Mouse (Mus musculus) lung, adult 2 months (tissue): ENCODE measurements around the gene Wdr95.

Experiments
- CTCF ChIP-seq: fragments of 200-500 bp; IDR thresholded peaks from 2 replicates; pipeline ENCODE4 v1.5.1; 2011; ENCODE audit warnings: mild to moderate bottlenecking, low read length, control low read depth; ENCODE audit not compliant: insufficient read depth
- POLR2A ChIP-seq: fragments of 200-500 bp; IDR thresholded peaks from 2 replicates; pipeline ENCODE4 v1.6.1; 2011; ENCODE audit warnings: low read depth, mild to moderate bottlenecking, control low read depth, low read length, borderline replicate concordance; ENCODE audit errors: extremely low read depth

GRCm38 (mm10) chr5:149583507-149583906 lies 55.0 kb downstream of the Wdr95 start:
- TF ChIP-seq CTCF = no peak
- TF ChIP-seq POLR2A = no peak
